Mouse (Mus musculus) megakaryocyte, adult 5-6 weeks (primary cell): ENCODE measurements at regions not wholly inside any gene's neighbourhood (a gene's known extent, or its start where the extent isn't known, plus 50 kb on each side); places are given as distances from the start of the nearest gene placed in this dataset.

ENCODE experiments used
- ATAC-seq: 2 replicates; pipeline ENCODE4 v1.8.0; 2016; ENCODE audit warnings: mild to moderate bottlenecking, inconsistent platforms; ENCODE audit not compliant: poor library complexity, severe bottlenecking

DNA sequence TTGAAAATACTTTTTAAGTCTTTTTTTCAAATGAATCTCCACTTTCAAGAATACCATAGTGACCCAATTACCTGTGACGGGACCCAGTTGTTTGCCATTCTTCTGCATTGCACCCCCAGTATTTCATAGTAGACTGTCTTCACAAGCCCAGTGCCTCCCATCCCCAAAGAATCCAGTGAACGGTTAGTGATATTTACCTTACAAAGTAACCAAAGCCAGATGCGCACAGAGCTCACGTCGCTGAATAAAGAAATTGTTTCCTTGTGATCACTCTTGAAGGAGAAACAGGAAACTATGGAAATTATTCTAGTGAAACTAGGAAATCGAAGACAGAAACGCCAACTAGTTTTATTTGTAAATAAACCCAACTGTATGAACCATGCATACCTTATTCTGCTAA is 91.4 kb upstream of the Ssbp2 start:
- no peak for ATAC-seq

DNA sequence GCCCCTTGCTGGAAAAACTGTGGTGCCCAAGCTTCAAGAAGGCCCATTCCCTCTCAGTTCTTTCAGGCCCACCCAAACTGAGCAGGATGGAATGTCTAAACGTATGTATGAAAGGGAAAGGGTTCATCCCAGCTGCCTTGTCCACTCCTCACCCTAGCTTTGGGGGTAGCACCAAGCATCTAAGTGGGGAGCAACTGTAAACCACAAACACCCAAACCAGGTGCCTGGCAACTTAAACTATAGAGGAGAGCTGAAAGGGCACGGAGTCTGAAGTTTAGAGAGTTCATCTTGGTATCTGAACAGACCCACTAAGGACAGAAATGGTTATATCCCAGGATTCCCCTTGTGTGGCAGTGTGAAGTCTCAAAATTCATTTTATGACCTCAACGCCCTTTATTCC is 90.1 kb upstream of the Ssbp2 start:
- ATAC-seq, result no peak

DNA sequence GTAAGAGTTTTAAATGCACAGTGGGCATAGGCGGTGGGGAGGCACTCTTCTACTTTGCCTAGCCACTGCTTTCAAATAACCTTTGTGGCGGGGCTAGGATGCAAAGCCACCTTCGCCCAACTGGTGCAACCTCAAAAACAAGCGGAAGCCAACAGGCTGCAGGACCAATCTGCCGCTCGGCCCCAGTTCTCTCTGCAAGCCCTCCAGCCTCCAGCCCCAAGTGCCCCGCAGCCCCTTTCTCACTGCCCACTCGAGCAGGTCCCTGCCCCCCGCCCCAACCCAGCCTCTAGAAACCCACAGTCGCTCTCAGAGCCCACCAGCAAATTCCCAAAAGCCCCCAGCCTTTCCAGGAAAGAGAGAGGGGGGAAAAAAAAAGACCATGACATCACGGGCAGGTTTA is 89.6 kb upstream of the Ssbp2 start:
- ATAC-seq, result peak; percentile 55

DNA sequence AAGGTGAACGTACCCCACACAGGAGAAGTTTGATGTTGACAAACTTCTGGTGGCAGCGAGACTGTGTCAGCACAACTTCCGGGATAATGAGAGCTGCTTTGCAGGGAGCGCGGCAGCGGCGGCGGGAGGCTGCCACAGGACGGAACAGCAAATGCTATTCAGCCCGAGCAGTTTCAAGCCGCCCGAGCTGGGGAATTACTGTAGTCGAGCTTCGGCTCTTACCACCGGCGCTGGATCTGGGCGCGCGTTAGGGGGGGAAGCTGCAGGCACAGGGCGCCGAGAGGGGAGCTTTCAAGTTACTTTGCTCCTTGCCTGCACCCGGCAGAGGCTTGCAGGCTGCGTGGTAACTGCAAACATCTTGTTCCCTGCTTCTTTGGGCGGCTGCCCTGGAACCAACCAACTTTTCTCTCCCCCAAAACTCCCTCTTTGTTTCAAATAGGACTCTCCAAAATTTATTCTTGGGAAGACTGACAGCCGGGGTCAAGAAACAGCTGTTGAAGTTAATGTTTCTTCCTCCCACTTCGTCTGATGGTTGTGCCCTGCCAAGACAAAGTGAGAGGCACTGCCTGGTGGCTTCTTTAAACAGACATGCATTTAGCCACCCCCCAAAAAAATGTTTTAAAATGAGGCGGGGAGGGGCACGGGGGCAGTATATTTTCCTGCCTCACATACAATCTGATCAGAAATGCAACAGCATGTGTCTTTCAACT is 89.0 kb upstream of the Ssbp2 start:
- peak; percentile 81 for ATAC-seq

DNA sequence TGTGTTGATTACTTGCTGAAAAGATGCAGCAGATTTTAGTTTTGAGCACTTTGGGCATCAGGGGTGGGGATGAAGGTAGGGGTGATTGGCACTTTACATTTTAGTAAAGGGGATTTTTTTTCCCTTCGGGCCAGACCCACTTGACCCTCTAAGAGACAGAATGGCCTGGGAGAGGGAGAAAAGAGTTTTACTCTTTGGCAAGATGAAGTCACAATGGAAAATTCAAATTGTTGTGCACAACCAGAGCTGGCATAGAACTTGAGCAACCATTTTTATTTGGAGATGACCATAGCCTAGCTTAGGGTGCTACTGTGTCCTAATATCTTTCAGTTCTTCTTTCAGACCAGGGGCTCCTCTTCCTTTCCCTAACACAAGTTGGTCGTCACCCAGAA is 88.5 kb upstream of the Ssbp2 start:
- ATAC-seq, result peak; percentile 23

DNA sequence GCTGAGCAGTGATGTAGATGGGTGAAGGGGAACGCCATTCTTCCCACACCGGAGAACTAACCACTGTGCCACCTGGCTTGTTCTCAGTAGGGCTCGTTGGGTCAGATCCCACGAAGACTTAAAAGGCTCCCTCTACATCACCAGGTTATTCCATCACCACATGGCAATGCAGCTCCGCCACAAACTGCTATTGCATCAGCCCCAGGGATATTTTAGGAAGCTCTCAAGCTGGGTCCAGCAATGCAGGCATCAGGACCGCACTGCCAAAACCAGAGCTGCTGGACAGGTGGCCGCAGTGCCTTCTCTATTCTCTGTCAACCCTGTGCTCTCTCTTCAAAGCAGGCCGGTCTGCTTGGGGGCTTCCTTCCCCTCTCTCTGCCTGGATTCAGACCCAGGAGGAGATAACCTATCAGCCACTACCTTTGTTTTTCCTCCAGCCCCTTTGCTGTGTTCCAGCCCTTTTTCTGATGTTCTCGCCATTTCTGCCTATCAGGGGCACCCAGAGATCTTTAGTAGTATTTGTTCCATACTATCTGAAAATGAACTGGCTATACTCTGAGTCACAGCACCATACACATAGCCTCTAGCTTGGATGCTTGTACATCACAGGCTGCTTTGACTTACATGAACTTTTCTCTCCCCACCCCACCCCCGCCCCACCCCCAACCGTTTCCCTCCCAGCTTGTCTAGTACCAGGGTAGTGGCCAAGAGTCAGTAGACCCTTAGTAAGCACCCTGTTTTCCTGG is 87.8 kb upstream of the Ssbp2 start:
- peak; percentile 31 for ATAC-seq

DNA sequence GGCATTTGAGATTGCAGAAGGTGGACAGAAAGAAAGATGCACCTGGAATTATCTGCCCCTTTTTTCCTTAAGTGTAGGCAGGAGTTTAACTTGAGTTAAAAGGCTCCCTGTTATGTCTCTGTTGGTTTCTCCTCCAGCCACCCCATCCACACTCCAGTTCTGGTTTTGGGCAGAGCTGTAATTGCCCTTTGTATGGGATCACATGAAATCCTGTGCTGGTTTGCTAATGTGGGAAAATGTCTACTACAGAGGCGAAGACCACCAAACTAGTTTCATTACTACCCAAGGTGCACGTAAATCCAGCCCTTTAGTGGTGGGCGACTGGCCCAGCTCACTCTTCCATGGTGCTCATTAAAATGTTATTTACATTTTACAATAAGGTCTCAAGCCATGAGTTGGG is 85.9 kb upstream of the Ssbp2 start:
- no peak for ATAC-seq

DNA sequence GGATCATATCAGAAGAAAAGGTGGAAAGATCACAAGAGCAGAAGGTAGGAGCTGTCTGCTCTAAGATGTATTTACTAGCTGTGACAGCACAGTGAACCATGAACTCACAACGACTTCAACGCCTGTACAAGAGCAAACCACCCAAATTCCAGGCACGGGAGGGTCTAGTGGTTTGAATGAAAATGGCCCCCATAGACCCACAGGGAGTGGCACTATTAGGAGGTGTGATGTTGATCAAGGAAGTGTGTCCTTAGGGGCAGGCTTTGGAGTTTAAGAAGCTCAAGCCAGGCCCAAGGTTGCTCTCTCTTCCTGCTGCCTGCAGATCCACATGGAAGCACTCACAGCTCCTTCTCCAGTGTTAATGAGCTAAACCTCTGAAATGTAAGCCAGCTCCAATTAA is 83.5 kb upstream of the Ssbp2 start:
- ATAC-seq, result no peak

DNA sequence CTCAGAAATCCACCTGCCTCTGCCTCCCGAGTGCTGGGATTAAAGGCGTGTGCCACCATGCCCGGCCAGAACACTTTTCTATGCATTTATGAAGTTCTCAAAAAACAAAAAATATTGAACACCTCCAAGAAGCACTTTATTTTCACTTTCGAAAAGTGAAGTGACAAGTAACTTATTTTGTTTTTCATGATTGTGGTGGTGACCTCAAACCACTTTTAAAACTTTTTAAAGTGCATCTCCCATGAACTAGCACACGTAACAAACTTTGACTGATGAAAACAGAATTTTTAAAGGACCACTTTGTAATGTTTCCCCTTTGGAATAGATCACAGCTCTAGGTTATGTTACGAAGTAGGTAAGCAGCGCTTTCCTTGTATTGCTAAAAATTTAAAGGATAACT is 82.7 kb upstream of the Ssbp2 start:
- no peak for ATAC-seq

DNA sequence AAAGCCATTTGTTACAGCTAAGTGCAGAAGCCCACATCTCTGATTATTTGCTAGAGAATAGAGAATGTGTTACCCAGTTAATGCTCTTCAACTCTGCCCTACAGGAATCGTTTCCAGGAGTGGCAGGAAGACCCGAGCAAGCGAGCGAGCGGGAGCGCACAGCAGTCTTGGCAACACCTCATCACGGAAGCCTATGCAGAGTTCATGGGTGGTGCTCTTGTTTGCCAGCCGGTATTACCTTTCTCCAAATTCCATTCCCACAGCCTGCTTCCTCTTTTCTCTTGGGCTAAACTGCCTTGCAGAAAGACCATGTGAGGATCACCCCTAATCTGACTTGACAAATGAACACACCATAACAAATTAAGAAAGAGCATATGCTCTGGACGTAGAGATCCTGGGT is 82.1 kb upstream of the Ssbp2 start:
- ATAC-seq, result peak; percentile 38; the same call in 1 of the 2 replicates

DNA sequence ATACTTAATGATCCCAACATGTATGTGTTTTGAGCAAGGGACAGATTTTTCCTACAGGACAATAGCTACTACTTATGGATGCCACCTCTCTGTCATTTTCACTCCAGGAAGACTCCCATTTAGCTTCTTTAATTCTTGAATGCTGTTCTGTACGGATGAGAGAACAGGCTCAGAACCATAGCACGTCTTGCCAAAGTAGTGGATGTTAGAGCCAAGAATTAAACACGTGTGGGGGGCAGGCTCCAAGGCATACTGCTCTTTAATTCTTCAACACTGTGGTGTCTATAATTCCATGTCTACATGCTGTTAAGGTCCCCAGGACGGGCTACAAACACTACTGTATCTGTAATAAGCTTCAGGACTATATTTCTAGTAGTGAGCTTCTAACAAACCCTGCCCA is 74.7 kb upstream of the Ssbp2 start:
- ATAC-seq, result no peak

DNA sequence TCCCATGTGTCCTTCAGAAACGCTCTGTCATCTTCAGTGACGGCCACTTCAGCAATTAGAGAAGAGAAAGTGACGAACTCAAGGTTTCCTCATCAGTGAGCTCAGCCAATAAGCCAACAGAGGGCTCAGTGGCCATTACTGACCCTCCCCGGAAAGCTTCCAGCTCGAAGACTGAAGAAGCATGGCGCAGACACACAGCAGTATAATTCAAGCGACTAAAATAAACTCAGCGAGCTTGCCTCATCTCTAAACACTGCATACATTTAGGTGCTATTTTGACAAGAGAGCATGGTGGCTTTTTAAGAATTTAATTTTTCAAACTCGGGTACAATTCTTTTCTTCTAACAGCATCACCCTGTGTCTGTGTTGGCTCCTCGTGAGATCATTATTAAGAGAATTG is 72.2 kb upstream of the Ssbp2 start:
- ATAC-seq, result peak; percentile 95

DNA sequence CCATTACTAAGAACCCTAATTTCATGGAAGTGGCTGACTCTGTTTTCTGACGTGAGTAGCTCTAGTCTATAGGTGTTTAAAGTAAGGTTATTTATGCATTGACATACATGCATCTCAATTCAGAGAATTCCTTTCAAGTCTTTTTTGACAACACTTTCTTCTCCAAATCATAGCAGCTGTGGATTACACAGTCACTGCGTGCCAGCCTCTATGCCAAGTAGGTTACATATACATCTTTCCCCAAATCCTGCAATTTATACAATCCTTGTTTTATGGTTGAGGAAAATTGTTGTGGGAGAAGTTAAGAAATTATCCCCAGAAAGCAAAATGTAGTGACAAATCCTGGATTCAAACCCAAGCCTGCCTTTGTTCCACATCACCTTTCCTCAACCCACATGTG is 56.5 kb upstream of the Ssbp2 start:
- no peak for ATAC-seq

DNA sequence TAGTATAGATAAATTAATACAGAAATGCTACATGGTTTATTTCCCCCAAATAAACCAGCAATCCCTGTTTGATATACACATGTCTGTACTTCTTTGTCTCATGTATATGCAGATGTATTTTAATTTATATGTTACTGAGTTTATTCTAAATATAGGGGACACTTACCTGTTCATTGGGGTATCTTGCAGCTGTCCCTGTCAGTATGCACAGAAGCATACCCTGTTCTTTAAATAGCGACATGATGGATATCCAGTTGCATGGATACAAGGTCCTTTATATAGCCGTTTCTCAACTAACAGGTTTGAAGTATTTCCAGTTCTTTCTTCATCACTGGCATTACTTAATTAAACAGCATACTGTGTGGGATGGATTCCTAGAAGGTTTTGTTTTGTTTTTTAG is 55.1 kb upstream of the Ssbp2 start:
- ATAC-seq, result no peak

DNA sequence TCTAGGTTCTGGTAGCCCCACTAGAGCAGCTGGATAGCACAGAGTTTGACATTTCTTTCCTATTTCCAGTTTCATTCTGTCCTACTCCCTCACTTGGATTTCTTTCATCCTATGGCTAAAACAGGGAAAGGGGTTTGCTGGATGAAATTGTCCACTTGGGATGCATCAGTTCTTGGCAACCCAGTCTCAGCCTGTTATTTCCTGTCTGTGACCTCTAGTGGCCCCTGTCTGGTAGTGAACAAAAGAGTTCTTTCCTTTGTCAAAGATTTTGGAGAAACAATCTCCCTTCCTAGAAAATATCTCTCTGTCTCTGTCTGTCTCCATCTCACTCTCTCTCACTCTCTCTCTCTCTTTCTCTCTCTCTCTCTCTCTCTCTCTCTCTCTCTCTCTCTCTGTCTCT is 50.0 kb upstream of the Ssbp2 start:
- ATAC-seq, result no peak
